Mouse (Mus musculus): ENCODE results near the gene Ffar4. TPM values are rescaled to one million over a fixed set of nuclear protein-coding genes. Genes with fewer than 3 reads are reported as not detected.

The Ffar4 gene
- total RNA-seq, 4 experiments from 2014 or later = 0.27 TPM; not detected in 3

Other genes starting within 250 kb of the Ffar4 start
- gene Myof, start 53.5 kb upstream of the Ffar4 start, total RNA-seq (2022) = 1 to 10 TPM; 6.5 to 8.2 (median 6.7) TPM
- gene Cep55, start 42.1 kb upstream of the Ffar4 start, total RNA-seq (2022) = under 1 TPM; 0.12 to 0.61 (median 0.25) TPM
- 10 to 100 TPM; 12.5 to 17.3 (median 14.8) TPM for gene Rbp4, start 28.2 kb downstream of the Ffar4 start, total RNA-seq (2022)
- under 1 TPM in 2 of 4 experiments, not detected in 2; 0.13 to 0.21 TPM for gene Pde6c, start 35.7 kb downstream of the Ffar4 start, total RNA-seq (2022)
- gene Fra10ac1, start 127.1 kb downstream of the Ffar4 start, total RNA-seq (2022) = 10 to 100 TPM; 16.7 to 21.3 (median 19.1) TPM
- 100 to 1,000 TPM; 159 to 183 (median 172) TPM for gene Lgi1, start 167.5 kb downstream of the Ffar4 start, total RNA-seq (2022)

All from layer of hippocampus, adult 8-10 months (tissue).